Mouse (Mus musculus) brain, embryonic 18.5 days (tissue): Measurements from ENCODE around the gene E130308A19Rik.

Experiments
- DNase-seq: peaks from one replicate; pipeline ENCODE4 v3.0.0-alpha.2; 2012; ENCODE audit warnings: low read depth, low spot score

E130308A19Rik gene

GRCm38 (mm10) chr4:59682491-59682890 lies 56.5 kb downstream of the E130308A19Rik start:
- DNase-seq, result no peak

GRCm38 (mm10) chr4:59682950-59683349 lies 56.9 kb downstream of the E130308A19Rik start:
- no peak for DNase-seq

GRCm38 (mm10) chr4:59684306-59684705 lies 58.3 kb downstream of the E130308A19Rik start:
- no peak for DNase-seq

- DNase-seq, result no peak
Measured at GRCm38 (mm10) chr4:59686716-59687115, 60.7 kb downstream of the E130308A19Rik start.

- no peak for DNase-seq
Measured at GRCm38 (mm10) chr4:59689055-59689454, 63.0 kb downstream of the E130308A19Rik start.

GRCm38 (mm10) chr4:59690145-59690544 lies 64.1 kb downstream of the E130308A19Rik start:
- DNase-seq, result no peak

- DNase-seq, result no peak
Measured at GRCm38 (mm10) chr4:59696846-59697245, 70.8 kb downstream of the E130308A19Rik start.

- DNase-seq, result no peak
Measured at GRCm38 (mm10) chr4:59697869-59698268, 71.9 kb downstream of the E130308A19Rik start.

GRCm38 (mm10) chr4:59699014-59699792 lies 73.2 kb downstream of the E130308A19Rik start:
- no peak for DNase-seq

GRCm38 (mm10) chr4:59709321-59709720 lies 83.3 kb downstream of the E130308A19Rik start:
- DNase-seq, result no peak

- DNase-seq, result no peak
Measured at GRCm38 (mm10) chr4:59710736-59711389, 84.9 kb downstream of the E130308A19Rik start.

GRCm38 (mm10) chr4:59712451-59712850 lies 86.4 kb downstream of the E130308A19Rik start:
- no peak for DNase-seq

GRCm38 (mm10) chr4:59712955-59713354 lies 86.9 kb downstream of the E130308A19Rik start:
- DNase-seq, result no peak

GRCm38 (mm10) chr4:59714472-59714871 lies 88.5 kb downstream of the E130308A19Rik start:
- DNase-seq, result no peak

GRCm38 (mm10) chr4:59714926-59715325 lies 88.9 kb downstream of the E130308A19Rik start:
- no peak for DNase-seq

- no peak for DNase-seq
Measured at GRCm38 (mm10) chr4:59715531-59715930, 89.5 kb downstream of the E130308A19Rik start.

GRCm38 (mm10) chr4:59717349-59717748 lies 91.3 kb downstream of the E130308A19Rik start:
- no peak for DNase-seq

- DNase-seq, result no peak
Measured at GRCm38 (mm10) chr4:59718542-59718941, 92.5 kb downstream of the E130308A19Rik start.

- DNase-seq, result no peak
Measured at GRCm38 (mm10) chr4:59719481-59720355, 93.7 kb downstream of the E130308A19Rik start.

GRCm38 (mm10) chr4:59721811-59722210 lies 95.8 kb downstream of the E130308A19Rik start:
- no peak for DNase-seq

- DNase-seq, result no peak
Measured at GRCm38 (mm10) chr4:59725579-59725978, 99.6 kb downstream of the E130308A19Rik start.

- no peak for DNase-seq
Measured at GRCm38 (mm10) chr4:59726501-59726900, 100.5 kb downstream of the E130308A19Rik start.
